In the genomic region with DNA sequence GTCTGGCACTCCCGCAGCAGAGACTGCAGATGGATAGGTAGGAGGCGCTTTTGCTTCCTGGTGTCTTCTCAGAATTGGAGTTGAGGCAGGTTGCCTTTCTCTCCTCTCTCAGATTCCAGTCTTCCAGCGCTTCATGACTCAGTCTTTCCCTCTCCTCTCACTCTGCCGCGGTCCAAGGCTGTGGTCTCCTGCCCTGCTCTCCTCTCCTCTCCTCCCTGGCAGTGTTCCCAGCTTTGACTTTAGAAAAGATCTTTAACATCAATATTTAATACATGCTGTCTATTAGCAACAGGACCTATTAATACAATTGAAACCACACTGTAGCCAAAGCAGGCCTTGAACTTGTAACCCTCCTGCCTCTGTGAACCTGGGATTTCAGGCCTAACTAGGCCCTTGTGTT, we compare ENCODE assay signal across 18 mouse cellular contexts. TPM values are rescaled to one million over a fixed set of nuclear protein-coding genes. Genes with fewer than 3 reads are reported as not detected.
"Had no signal": no experiment of that assay in that cellular context is flagged by ENCODE, and none has a peak within 500 bp of the region (broad histone marks: within the 10 kb centered on the region; RNA-seq: fewer than 3 reads in every experiment).

No protein-coding gene starts in this region.

- H3K27me3 ChIP-seq: liver, embryonic 15.5 days; neural tube, embryonic 15.5 days had no signal

- H3K4me3 ChIP-seq: liver, embryonic 15.5 days; midbrain, embryonic 10.5 days; myocyte; neural tube, embryonic 15.5 days had no signal

- H3K9me3 ChIP-seq: liver, embryonic 15.5 days; neural tube, embryonic 15.5 days had no signal

- H3K9ac ChIP-seq: liver, embryonic 15.5 days; neural tube, embryonic 15.5 days had no signal

- DNase-seq: kidney, adult 9 months; kidney, postnatal 36 days; lung, adult 2 months; lung, postnatal 36 days; midbrain, embryonic 14.5 days; right cerebral cortex, postnatal 4 days; spleen, adult 18-20 months; thymus, adult 18-20 months; thymus, postnatal 14 days had no signal

- H3K27ac ChIP-seq: kidney, postnatal 0 days; liver, embryonic 15.5 days; midbrain, embryonic 10.5 days; neural tube, embryonic 15.5 days had no signal

- ATAC-seq: lung, postnatal 0 days had no signal

- H3K4me2 ChIP-seq: liver, embryonic 11.5 days; liver, embryonic 15.5 days; neural tube, embryonic 15.5 days had no signal

- H3K4me1 ChIP-seq: liver, embryonic 15.5 days; midbrain, embryonic 10.5 days; neural tube, embryonic 15.5 days had no signal

RNA-seq across cellular contexts. Expression of a gene that starts 30.6 kb away (rescaled TPM):
- total RNA-seq: megakaryocyte, adult 5-6 weeks had no signal
- polyA plus RNA-seq: liver, embryonic 15.5 days; neural tube, embryonic 11.5 days had no signal
